Mouse (Mus musculus) cerebellum, adult 9-10 months (tissue): ENCODE measurements at regions not wholly inside any gene's neighbourhood (a gene's known extent, or its start where the extent isn't known, plus 50 kb on each side); places are given as distances from the start of the nearest gene placed in this dataset.

Experiments used
- DNase-seq: peaks from one replicate; pipeline ENCODE4 v3.0.0; 2022

DNA sequence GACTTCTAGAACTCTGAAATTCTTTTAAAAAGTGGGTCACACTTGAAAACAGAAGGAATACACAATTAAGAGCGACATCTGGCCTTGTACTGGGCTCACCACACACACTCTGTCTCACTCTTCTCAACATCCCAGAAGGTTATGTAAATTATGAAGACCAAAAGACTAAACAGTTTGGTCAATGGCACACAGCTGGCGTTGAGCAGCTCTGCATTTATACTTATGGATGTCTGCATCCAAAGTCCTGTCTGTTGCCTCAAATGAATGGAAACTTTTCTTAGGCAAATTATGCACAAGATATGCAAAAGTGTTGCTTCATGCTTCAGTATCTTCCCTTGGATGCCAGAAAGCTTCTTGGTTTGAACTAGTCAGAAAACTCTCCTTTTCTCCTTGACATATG lies 323.5 kb downstream of the Ppp3ca start:
- no peak for DNase-seq

DNA sequence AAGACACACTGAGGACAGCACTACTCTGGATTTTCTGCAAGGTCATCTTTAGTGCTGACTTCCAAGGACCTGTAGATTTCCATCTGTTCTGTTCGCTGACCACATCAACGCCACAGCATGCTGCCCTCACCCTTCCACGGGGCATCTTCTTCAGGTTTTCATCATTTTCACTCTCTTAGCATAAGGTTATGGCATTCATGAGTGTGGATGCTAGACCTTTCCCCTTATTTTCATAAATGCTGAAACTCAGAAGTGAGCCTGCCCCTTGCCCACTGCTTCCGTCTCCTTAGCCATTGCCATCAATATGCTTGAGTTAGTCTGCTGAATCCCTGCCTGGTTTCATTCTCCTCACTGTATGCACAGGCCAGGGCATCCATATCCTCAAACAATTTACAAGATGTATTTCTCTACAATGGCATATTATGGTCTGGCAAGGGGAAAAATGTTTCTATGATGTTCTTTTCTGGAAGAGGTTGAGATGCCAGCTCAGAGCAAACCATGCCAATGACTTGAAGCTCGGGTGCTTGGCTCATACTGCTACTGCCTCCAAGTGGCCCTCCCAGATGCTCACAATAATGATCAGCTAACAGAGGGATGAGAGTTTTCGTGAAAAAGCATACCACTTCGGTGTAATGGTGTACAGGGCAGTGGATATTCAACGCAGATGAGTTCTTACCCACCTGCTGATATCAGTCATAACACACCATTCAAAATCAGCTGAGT lies 324.6 kb downstream of the Ppp3ca start:
- DNase-seq = peak; percentile 78

DNA sequence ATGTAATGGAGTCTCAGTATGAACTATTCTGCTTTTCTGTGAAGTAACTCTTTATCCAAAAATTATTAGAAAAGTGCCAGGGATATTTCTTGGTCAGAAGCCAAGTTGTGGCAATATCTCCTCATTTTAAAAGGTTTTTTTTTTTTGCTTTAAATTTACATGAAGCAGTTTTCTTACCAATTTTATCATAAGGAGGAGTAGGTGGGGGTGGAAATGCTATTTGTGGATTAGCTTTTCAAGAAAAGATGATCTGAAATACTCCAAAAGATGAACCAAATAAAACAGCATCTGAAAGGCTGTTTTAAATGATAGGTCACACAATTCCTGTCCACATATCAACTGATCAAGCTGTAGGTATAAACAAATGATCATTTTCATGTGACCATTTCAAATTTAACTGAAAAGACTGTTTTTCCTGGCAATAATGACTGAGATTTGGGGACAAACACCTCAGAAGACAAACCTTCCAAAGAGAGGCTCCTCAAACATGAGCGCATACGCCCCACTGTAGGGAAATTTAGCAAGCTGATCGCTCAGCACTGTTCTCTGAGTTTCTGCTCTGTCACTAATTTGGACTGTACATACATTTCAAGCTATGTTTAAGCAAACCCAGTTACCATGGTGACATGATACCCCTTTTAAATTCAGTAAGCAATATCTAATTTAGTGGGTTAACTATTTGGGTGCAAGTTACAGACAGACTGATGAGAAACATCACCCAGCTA lies 325.8 kb downstream of the Ppp3ca start:
- DNase-seq = no peak

DNA sequence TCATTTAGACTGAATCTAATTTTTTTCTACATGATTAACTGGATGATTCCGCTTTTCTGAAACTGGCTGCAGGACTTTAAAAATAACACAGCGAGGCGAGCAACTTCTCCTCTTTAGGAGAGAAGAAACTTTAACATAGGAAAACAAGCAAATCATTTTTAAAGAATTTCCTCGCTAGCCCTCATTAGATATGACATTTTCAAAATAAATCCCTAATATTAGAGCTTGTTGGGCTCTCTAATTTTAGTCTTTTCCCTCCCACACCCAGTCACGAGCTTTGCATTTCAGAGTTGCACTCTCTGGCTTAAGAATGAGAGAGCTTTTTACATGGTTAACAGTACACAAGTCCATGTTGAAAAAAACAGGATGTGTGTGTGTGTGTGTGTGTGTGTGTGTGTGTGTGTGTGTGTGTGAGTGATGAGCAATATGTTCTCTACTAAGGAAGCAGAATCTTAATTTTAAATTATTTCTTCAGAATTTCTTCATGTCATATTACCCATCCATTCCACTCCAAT lies 326.5 kb downstream of the Ppp3ca start:
- DNase-seq = no peak

DNA sequence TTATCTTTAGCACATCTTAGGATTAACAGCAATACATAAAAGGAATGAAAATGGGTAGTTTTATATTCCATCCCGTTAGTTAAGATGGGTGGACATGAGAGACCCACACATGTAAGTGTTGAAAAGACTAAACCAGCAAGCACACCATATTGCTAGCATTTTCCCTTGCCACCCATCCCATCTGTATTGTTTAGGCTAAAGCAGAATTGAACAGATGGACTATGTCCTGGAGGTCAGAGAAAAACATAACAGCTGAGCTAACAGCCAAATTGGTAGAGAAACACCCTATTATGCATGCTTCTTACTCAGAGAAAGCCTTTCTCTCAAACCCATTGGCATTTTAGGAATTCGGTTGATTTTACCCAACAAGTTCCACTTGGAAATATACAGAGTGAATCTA lies 329.3 kb upstream of the Emcn start:
- DNase-seq = peak; percentile 84

DNA sequence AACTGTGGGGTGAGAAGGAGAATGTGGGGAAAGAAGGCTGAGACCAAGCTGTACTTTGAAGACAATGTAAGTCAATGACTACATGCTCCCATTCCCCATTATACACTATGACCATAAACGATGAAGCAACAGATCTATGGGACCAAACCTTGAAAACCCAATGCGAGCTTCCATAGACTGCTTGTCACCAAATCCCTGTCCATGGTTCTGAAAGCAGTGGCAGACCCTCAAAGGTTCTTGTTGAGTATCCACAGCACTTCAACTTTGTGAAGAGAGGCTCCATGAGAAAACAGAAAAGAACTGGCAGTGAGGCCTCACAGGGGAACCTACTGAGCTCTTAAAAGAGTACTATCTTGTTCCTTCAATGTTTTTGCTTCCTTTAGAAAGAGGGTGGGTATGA lies 326.2 kb upstream of the Emcn start:
- no peak for DNase-seq

DNA sequence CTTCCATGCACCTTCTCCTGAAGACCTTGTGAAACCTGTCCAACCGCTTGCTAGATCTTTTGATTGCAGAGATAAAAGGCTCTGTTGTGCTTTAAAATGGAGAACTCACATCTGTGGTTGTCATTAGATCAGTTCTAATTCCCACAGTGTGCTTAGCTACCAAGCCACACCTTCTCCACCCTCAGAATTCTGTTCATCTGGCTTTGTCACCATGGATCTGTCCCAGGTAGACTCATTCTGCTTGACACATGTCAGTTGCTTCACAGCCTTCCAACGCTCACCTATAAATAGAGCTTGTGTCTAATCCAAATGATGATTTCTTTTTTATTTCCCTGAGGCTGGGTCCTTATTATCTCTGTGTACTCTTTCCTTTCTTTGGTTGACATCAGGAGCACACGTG lies 325.7 kb upstream of the Emcn start:
- no peak for DNase-seq

DNA sequence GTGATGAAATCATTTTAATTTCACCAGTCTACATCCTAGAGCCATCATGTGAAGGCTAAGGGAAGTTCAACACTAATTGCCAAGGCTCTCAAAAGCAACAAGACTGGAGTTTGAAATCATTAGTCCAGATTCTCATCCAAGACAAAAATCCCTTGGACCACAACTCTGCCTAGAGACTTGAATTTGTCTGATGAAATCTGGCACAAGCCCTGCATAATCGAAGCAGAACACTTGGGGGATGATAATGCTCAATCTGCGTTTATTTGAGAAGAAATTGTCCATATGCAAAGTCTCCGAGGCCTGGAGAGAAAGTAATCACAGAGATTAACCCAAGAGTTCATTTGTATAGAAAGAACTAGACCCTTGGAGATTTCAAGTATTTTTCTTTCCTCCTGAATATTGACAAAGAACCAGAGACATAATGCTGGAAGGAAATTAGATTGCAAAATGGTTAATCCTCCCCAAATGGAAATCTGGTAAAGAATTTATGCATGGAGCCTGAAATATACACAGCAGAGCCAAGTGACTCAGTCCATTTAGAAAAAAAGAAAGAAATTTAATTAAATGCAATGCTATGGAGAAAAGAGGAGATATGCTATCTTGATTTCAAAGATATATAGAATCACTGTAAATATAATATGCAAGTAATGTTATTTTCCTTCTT lies 320.8 kb upstream of the Emcn start:
- no peak for DNase-seq

DNA sequence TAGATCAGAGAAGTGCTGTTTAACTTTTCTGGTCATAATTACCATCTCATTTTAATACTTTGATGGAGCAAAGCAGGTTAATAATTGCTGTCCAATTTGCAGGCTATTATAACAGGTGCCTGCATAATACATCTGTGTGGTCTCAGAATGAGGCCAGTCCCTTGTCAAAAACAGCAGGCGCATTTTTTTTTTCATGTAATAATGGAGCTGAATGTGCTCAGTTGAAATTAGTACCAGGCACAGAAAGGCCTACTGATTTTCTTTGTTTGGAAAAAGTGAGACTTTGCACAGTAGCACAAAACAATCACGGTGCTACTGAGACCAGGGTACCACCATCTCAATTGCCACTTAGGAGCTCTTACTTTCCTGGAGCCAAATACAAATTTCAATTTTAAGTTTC lies 311.3 kb upstream of the Emcn start:
- DNase-seq = no peak

DNA sequence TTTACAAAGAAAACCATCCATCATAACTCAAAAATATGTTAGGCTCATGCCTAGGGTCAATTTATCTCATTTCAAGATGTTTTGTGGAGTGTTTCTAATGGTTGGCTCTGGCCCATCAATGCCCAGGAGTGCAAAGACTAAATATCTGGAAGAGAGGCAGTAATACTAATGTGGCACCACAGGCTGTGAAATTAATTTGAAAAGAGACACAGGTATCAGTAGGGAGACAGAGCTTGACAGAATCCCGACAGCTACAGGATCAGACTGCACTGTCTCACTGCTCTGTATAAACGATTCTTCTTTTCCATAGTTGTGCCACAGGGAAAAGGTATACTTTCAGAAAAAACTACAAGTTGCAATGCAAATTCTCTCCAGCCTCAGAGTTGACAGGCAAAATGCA lies 308.1 kb upstream of the Emcn start:
- DNase-seq = no peak

DNA sequence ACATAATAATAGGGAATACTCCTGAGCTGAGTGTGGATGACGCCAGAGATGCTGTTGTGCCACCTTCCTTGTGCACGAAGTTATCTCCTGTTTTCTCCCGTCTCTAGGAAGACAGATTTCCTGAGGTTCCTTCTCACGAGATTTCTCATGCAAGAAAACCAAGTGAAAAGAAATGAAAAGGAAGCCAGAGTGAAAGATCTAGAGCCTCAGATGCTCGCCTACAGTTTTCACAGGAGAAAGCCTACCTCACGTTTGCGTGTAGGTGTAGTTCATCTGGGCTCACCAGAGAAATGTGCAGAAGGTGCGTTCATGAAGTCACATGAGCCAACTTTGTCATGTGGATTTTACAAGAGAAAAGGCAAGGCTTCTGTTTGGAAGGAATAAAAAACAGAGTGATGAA lies 301.2 kb upstream of the Emcn start:
- DNase-seq = no peak

DNA sequence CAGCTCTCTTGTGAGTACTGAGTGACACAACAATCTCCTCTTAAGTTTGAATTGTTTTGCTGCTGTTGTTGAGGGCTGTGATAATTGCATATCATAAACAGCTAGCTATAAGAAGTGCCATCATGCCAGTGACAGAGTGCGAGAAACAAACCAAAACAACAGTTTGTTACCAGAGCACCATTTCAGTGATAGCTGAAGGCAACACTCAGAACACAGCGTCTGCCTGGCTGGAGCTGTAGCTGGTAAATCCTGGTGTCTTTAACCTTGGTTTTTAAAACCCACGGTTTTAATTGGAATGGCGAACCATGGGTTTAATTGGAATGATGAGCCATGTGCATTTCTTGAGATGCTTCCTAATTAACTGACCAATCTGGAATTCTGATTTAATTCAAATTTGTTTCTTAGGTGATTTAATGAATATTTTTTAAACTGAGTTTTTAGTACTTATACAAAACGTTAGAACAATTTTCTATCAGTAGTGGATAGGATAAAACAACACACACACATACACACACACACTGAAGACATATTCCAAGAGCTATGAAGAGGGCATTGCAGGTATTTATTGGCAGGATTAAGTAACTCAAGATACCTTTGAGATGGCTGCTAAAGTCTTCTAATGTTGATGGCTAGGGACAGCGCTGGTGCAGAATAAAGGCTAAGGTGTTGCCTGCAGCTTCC lies 284.2 kb upstream of the Emcn start:
- no peak for DNase-seq

DNA sequence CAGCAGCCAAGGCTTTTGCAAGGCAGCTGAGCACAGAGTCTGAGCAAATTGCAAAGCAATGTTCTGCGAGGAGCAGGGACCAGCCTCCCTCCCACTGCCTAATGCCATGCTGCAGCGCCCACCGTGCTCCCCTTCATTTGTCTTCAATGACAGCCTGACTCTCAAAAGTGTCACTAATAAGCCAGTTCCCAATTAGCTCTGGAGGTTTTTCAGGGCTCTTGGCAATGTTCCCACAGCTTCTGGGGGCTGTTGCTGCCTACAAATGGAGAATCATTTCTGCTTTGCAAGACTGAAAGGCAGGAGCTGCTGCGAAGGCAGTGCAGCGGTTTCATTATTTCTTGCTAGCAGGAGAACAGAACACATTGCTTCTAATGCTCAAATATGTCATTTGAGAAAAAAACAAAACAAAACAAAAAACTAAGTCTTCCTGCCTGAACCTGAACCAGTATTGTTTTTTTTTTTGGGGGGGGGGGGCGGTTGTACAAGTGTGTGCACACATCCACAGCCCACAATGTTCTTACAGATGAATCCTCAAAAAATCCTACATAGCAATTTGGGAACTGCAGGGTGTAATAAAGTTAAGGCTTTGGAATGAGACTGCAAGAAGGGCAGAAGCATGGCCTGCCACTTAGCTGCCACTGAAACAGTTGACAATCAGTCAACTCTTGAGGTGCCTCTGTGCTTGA lies 283.5 kb upstream of the Emcn start:
- DNase-seq = peak; percentile 22

DNA sequence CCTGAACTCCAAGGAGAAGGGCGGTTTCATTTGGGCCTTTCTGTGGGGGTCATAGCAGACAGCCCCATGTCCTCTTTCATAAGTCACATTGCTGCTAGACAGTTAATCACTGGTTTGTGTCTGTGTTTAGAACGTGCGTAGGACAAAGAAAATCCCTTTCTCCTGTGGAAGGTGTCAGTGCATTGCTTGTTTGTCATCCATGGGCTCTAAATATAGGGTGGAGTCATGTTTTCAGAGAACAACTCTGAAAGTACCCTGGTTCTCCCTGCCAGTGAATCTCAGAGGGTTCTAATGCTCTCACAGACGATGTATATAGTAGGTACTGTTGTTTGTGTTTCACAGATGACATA lies 283.0 kb upstream of the Emcn start:
- DNase-seq = no peak

DNA sequence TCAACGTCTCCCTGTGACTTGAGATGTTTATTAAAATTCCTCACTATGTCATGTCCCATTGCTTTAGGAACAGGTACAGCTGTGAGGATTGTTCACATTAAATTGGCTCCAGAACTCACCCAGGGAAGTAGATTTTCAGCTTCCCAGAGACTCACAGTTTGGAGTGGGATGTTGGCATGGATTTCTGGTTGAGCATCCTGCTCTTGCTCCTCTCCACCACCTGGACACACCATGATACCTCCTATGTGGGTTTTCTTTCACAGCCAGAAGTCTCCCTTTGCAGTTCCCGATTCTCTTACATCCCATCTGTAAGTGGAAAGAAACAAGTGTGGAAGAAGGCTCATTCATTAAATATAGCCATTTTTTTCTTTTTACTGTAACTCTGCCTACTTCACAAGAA lies 278.8 kb upstream of the Emcn start:
- peak; percentile 80 for DNase-seq

DNA sequence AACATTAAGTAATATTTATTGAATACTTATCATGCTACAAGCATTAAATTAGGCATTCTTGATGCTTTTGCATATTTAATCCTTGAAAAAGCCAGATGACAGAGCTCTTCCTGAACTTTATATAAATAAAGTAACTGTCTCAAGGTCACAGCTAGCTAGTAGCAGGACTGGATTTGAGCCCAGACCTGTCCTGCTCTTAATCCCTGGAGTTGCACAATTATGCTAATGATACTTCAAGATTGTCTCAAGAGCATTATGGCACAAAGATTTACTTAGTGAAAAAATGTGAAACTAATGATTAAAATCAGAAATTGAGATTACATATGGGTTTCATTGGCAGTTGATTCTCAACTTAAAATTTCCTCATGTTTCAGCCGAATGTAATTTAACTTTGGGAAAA lies 273.5 kb upstream of the Emcn start:
- no peak for DNase-seq

DNA sequence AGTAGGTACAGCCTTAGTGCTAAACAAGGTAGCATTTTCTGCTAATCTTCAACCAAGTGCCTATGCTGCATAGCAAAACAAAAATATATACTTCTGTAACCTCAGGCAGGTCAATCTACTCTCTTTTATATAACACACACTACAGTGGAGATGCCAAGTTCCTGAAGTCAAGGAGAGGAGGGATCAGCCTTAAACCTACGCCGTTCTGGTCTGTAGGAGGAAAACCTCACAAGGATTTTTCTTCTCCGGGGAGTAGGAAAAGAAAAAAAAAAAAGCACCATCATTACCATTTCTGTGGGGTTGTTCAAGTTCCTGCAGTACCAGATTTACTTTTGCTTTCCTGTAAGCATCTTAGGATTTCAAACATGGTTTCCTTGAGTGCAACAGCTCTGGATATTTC lies 271.5 kb upstream of the Emcn start:
- DNase-seq = no peak

DNA sequence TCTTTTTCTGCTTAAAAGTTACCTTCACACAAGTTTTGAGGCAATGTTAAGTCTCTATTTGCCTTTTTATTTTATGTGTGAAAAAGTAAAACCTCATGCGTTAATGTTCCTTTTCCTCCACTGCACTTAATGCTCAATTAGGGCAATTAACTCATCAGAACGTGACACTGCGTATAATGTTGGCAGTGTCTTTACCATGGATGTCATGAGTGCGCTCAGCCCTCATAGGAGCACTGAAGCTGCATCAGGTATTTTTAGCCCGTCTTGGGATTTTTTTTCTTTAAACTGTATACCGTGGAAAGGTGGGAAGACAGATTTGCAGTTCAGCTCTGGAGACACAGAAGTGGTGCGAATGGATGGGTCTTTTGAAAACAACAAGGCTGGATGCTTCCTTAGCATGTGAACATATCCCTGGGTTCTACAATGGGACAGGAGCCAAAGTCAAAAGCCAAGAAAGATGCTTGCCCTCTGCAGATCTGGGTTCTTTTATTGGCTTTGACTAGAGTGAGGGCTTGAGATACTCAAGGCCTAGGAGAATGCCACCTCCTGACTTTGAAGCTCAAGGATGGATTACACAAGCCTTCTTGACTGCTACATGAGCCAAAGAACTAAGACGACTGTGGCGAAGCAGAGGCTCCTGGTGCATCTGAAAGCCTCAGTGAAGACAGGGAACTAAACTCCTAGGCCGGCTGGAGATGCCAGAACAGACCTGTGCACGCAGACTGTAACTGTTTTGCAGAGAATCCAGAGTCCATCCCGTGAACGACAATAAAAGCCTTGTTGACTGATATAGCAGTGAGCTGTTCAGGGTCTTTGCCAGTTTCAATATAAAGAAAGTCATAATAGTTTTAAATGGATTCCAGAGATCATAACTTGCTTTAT lies 262.9 kb upstream of the Emcn start:
- DNase-seq = no peak

DNA sequence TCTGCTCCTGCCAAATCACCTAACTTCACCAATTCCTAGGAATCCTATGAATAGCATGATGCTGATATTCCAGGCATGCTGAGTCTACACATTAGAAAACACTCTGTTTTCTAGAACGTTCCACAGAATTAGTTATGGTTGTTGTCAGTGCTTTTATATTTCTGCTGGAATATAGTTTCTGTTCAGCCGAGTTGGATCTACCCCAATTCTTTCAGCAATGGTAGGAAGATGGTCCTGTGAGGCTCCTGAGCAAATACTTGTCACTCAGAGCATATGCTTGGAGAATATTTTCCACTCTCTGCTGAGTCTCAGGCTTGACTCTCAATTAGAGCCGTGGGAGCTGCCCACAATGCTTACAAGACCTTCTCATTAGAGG lies 262.3 kb upstream of the Emcn start:
- no peak for DNase-seq

DNA sequence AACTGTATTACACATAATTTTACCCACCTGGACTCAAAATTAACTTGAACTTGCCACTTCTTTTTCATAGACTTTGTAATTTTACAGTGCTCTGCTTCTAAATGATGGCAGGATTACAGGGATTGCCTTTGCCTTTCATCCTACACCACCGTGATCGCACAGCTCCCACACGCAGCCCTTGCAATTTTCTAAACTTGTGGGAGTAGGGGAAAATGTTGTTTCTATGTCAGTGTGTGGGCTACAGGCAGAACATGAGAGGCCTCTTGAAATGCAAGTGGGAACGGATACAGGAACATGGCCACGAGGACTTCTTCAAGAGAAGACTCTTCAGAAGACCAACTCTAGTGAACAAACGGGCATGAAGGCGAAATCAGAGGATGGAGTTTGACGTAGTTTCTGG lies 254.0 kb upstream of the Emcn start:
- DNase-seq = no peak

DNA sequence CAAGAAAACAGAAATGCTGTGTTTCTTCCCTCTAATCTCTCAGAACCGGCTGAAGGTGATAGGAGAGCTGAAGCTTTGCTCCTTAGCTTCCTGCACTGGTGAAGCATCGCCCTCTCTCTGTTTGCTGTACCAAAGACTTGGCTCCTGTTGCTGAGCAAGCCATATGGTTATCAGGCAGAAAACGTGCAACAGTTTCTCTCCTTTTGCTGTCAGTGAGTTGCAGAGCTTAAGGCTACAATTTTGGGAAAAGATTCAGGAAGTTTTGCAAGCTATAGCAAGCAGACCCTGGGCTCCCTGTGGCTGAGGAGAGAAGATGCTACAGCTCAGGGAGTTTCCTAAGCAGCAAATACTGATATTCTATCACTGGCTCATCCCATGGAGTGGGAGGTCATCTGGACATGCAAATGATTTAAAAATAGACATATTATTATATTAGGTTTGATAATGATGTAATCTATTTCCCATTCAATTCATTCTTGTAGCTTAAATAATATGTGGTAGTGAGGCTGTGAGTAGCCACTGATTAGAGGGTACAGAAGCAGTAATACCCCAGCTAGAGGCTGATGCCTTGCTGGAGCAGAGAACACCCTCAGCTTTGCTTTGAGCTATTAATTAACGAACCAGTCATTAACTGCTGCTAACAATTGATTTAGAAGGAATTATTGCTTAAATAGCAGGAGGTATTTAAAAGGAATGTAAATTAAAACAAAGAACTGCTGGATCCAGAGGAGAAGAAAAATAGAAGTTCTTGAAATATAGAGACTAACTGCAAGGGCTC lies 240.1 kb upstream of the Emcn start:
- peak; percentile 85 for DNase-seq
